Mouse (Mus musculus): Measurements from ENCODE around the gene Fam222b.

The Fam222b gene

GRCm38 (mm10) chr11:78164924-78165760 is 70.7 kb downstream of the Fam222b start, which contains the start of gene Traf4:
Gene Traf4 (minus strand): TSS chr11:78165589.
- DNase-seq (ENCODE audit: low spot score) = peak; percentile 95

- DNase-seq (ENCODE audit: low spot score) = peak; percentile 73
Observed at GRCm38 (mm10) chr11:78165761-78166109, 71.3 kb downstream of the Fam222b start.

- DNase-seq (ENCODE audit: low spot score) = no peak
Observed at GRCm38 (mm10) chr11:78166161-78166560, 71.7 kb downstream of the Fam222b start.

GRCm38 (mm10) chr11:78166640-78167039 is 72.2 kb downstream of the Fam222b start:
- DNase-seq (ENCODE audit: low spot score) = no peak

- no peak for DNase-seq (ENCODE audit: low spot score)
Observed at GRCm38 (mm10) chr11:78167257-78167959, 72.9 kb downstream of the Fam222b start.

GRCm38 (mm10) chr11:78168541-78169468 is 74.3 kb downstream of the Fam222b start:
- no peak for DNase-seq (ENCODE audit: low spot score)

GRCm38 (mm10) chr11:78170306-78170705 is 75.8 kb downstream of the Fam222b start:
- no peak for DNase-seq (ENCODE audit: low spot score)

- DNase-seq (ENCODE audit: low spot score) = no peak
Observed at GRCm38 (mm10) chr11:78171328-78171727, 76.9 kb downstream of the Fam222b start.

- DNase-seq (ENCODE audit: low spot score) = no peak
Observed at GRCm38 (mm10) chr11:78172034-78172747, 77.7 kb downstream of the Fam222b start.

- no peak for DNase-seq (ENCODE audit: low spot score)
Observed at GRCm38 (mm10) chr11:78172748-78173383, 78.4 kb downstream of the Fam222b start.

GRCm38 (mm10) chr11:78174506-78174905 is 80.0 kb downstream of the Fam222b start:
- no peak for DNase-seq (ENCODE audit: low spot score)

GRCm38 (mm10) chr11:78175771-78176401 is 81.4 kb downstream of the Fam222b start:
- DNase-seq (ENCODE audit: low spot score) = no peak

- peak; percentile 96 for DNase-seq (ENCODE audit: low spot score)
Observed at GRCm38 (mm10) chr11:78176402-78176862, 82.0 kb downstream of the Fam222b start, which contains the start of the genes Nek8 and Tlcd1. Gene Nek8 (minus strand): TSS chr11:78176675. Gene Tlcd1 (plus strand): TSS chr11:78176711.

GRCm38 (mm10) chr11:78176905-78177331 is 82.5 kb downstream of the Fam222b start:
- no peak for DNase-seq (ENCODE audit: low spot score)

- DNase-seq (ENCODE audit: low spot score) = no peak
Observed at GRCm38 (mm10) chr11:78177437-78177836, 83.0 kb downstream of the Fam222b start.

- peak; percentile 96 for DNase-seq (ENCODE audit: low spot score)
Observed at GRCm38 (mm10) chr11:78177903-78178858, 83.7 kb downstream of the Fam222b start.

- peak; percentile 84 for DNase-seq (ENCODE audit: low spot score)
Observed at GRCm38 (mm10) chr11:78178859-78179437, 84.5 kb downstream of the Fam222b start.

GRCm38 (mm10) chr11:78179438-78179999 is 85.1 kb downstream of the Fam222b start:
- DNase-seq (ENCODE audit: low spot score) = no peak

Measured in testis, postnatal 10 days (tissue).